Mouse (Mus musculus): ENCODE measurements at regions not wholly inside any gene's neighbourhood (a gene's known extent, or its start where the extent isn't known, plus 50 kb on each side); places are given as distances from the start of the nearest gene placed in this dataset.

GRCm38 (mm10) chr3:159056960-159057525 lies 438.2 kb upstream of the Depdc1a start:
- no peak for TF ChIP-seq CTCF (IDR thresholded peaks at IDR 0.05; ENCODE audit: insufficient read depth, low read depth, low read length)
- no peak for TF ChIP-seq POLR2A (IDR thresholded peaks at IDR 0.05; ENCODE audit: insufficient read depth, low read depth, low read length)
